Mouse (Mus musculus) monocyte, adult 2 months (primary cell): Measurements from ENCODE around the gene Ubap1.

Experiments
- DNase-seq, 2 experiments: peaks; one replicate each; pipeline ENCODE4 v3.0.0; 2022; ENCODE audit warnings: low spot score in 2 of 2, low read depth in 1 of 2

Gene Ubap1

DNA sequence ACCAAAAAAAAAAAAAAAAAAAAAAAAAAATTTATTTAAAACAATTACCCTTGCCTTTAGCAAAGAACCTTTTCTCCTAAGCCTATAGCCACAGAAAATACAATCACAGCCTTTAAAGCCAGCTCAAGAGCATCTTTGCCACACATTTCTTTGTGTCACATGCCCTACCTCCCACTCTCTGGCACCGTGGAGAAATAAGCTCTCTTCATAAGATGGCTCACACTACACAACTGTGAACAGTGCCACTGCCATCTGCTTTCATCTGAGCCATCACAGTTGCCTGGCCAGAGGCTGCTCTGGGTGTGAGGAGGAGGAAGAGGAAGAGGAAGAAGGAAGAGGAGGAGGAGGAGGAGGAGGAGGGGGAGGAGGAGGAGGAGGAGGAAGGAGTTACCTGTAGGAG is 60.5 kb downstream of the Ubap1 start:
- no peak for DNase-seq

DNA sequence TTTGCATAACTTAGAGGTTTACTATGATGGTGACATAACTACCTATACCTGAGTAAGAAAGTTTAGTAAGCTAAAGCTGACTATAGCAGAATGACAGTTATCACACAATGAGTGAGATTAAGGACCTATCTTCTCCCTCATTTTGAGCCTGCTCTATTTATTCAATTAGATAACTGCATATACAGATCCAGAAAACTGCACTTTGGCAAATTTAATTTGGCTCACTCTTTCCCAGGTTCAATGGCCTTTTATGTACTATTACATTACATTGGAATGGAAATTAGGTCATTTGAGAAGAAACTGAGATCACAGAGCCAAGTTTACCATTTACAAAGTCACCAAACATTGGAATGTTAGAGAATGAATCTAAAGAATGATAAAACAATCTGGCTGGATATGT is 68.2 kb downstream of the Ubap1 start:
- no peak for DNase-seq

DNA sequence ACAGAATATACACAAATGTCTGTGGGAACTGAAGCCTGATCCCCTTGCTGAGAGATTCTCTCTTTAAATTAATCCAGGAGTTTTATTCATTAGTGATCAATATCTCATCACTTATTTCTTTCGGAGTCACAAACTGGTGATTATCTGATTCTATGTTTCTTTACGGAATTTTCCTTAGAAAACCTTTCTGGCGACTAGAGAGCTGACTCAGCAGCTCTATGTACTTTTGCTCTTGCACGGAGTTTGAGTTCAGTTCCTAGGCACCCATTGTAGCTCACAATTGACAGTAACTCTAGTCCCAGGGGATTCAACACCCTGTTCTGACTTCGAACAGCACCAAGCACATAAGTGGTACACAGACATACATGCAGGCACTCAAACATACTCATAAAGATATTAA is 90.1 kb downstream of the Ubap1 start:
- DNase-seq: no peak
